Mouse (Mus musculus) lung, adult 2 months (tissue): ENCODE results near the gene Msi2.

ENCODE experiments used
- CTCF ChIP-seq: fragments of 200-500 bp; IDR thresholded peaks from 2 replicates; pipeline ENCODE4 v1.5.1; 2011; ENCODE audit warnings: mild to moderate bottlenecking, low read length, control low read depth; ENCODE audit not compliant: insufficient read depth
- POLR2A ChIP-seq: fragments of 200-500 bp; IDR thresholded peaks from 2 replicates; pipeline ENCODE4 v1.6.1; 2011; ENCODE audit warnings: low read depth, mild to moderate bottlenecking, control low read depth, low read length, borderline replicate concordance; ENCODE audit errors: extremely low read depth

DNA sequence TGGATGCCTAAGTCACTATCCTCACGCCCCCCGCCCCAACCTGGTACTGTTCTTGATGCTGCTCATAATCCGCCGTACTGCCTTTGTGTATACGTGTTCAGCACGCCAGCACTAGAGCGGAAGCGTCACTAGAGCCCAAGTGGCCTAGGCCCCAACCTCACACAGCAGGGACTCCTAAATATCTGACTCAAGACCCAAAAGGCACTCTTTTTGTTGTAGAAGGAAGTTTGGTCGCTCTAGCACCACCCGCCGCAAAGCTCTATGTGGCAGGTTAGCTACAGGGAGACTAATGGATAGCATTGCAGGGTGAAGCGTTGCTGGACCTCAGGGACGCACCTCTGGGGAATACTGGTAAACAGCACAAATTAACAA is 168.8 kb downstream of the Msi2 start:
- no peak for TF ChIP-seq CTCF
- TF ChIP-seq POLR2A = no peak
